9 mouse cellular contexts compared by ENCODE assay signal in the genomic region with DNA sequence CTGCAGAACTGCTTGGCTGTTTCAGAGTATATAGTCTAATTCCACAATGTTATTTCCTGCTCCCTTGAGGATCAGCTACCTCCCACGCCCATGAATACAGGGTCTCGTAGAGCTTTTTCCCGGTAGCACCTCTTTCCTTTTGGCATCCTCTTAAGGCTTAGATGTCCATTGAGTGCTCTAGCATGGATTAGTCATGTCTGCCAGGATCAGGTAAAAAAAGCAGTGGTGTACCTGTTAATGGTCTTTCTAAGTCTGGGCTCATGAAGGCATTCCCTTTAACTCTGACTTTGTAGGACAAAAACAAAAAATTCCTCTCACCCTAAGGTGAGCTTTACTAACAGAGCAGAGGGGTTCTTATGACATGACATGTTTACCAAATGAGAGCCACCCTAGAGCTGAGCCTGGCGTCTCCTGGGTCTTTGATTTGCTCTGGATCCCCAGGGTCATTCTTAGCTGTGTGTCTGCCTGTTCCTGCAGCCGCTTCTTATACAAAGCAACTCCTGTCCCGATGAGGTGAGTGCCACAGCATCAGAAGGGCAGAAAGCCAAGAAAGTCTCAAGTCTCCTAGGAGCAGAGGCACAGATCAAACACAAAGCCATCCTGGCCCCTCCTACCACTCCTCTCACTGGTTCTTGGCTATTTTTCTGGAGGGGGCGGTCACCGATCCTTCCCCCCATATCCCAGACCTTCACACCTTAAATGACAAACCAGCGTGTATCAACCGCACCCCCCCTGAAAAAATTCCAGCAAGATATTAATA. TPM values are rescaled to one million over a fixed set of nuclear protein-coding genes. Genes with fewer than 3 reads are reported as not detected.
DNase-seq lines count a peak whose midpoint lies in the region; ATAC-seq lines count a peak whose summit lies in the region.
"Had no signal": no experiment of that assay in that cellular context is flagged by ENCODE, and none has a peak within 500 bp of the region (broad histone marks: within the 10 kb centered on the region; RNA-seq: fewer than 3 reads in every experiment).

No protein-coding gene starts in this region.

- H3K27me3 ChIP-seq in heart, embryonic 12.5 days (replicated peaks) = no peaks in the 10 kb centered on the region; the same call in 1 of the 2 replicates
- H3K27me3 ChIP-seq in hindbrain, embryonic 16.5 days (replicated peaks; ENCODE audit: control insufficient read depth, insufficient read depth, low read length) = 0 out of 2 replicates have a peak, but pooled peaks cover 2% of the 10 kb centered on the region
- H3K27me3 ChIP-seq in midbrain, embryonic 14.5 days (ENCODE audit: control insufficient read depth, insufficient read depth, low read length) = no peaks in the 10 kb centered on the region
- H3K27me3 ChIP-seq: CH12.LX had no signal

- DNase-seq in heart, adult 11 months = no peak
- peak; percentile 54 for DNase-seq in embryo, embryonic 10.5 days (ENCODE audit: low spot score)
- DNase-seq in midbrain, embryonic 14.5 days = peak; percentile 81
- DNase-seq in Muller cell, postnatal 12 days (ENCODE audit: inconsistent ontology term) = no peak
- DNase-seq in c-Kit-positive CD71-positive TER-119-positive erythroid progenitor cells, embryonic 14.5 days (ENCODE audit: low spot score) = no peak
- DNase-seq in B cell, adult 2 months = no peak

- H3K27ac ChIP-seq in heart, embryonic 12.5 days (ENCODE audit: poor library complexity, severe bottlenecking) = peak overlapping the region; percentile 76
- H3K27ac ChIP-seq in hindbrain, embryonic 16.5 days (ENCODE audit: low read depth, low read length) = peak overlapping the region; percentile 78
- H3K27ac ChIP-seq in midbrain, embryonic 14.5 days (replicated peaks; ENCODE audit: low read depth, low read length) = peak overlapping the region; percentile 92

- H3K9ac ChIP-seq in heart, embryonic 12.5 days = peak overlapping the region; percentile 53; the same call in 1 of the 2 replicates
- H3K9ac ChIP-seq in hindbrain, embryonic 16.5 days (ENCODE audit: low read depth, low read length) = peak overlapping the region; percentile 58
- H3K9ac ChIP-seq in midbrain, embryonic 14.5 days (replicated peaks; ENCODE audit: low read length) = peak overlapping the region; percentile 36

- H3K4me1 ChIP-seq in heart, embryonic 12.5 days (replicated peaks) = peaks cover 32% of the 10 kb centered on the region
- H3K4me1 ChIP-seq in hindbrain, embryonic 16.5 days (ENCODE audit: control insufficient read depth, insufficient read depth, low read depth, low read length) = peaks cover 21% of the 10 kb centered on the region
- peaks cover 39% of the 10 kb centered on the region for H3K4me1 ChIP-seq in midbrain, embryonic 14.5 days (ENCODE audit: control insufficient read depth, insufficient read depth, low read length)

- ATAC-seq in heart, embryonic 12.5 days (ENCODE audit: insufficient number of reproducible peaks, low FRiP score) = peak; percentile 33; the same call in 1 of the 2 replicates
- ATAC-seq in hindbrain, embryonic 16.5 days = 0 out of 2 replicates have a peak, but pooled peaks have one; percentile 21
- peak; percentile 48; the same call in 1 of the 2 replicates for ATAC-seq in midbrain, embryonic 14.5 days (ENCODE audit: low FRiP score, low TSS enrichment)

- 12% methylated on average over 10 of the region's 10 CpGs for WGBS in heart, embryonic 12.5 days
- 21% methylated on average over 10 of the region's 10 CpGs for WGBS in hindbrain, embryonic 16.5 days
- 13% methylated on average over 10 of the region's 10 CpGs for WGBS in midbrain, embryonic 14.5 days

- peak overlapping the region; percentile 72 for H3K4me2 ChIP-seq in heart, embryonic 12.5 days
- H3K4me2 ChIP-seq in hindbrain, embryonic 16.5 days (ENCODE audit: low read length) = peak overlapping the region; percentile 75
- peak overlapping the region; percentile 49 for H3K4me2 ChIP-seq in midbrain, embryonic 14.5 days (ENCODE audit: low read length)

- H3K4me3 ChIP-seq in heart, embryonic 12.5 days = peak overlapping the region; percentile 43
- H3K4me3 ChIP-seq in hindbrain, embryonic 16.5 days (ENCODE audit: low read length) = peak overlapping the region; percentile 35
- H3K4me3 ChIP-seq in midbrain, embryonic 14.5 days (replicated peaks; ENCODE audit: low read depth, low read length) = peak overlapping the region; percentile 24

- no peaks in the 10 kb centered on the region; the same call in 1 of the 2 replicates for H3K9me3 ChIP-seq in heart, embryonic 12.5 days (replicated peaks)
- no peaks in the 10 kb centered on the region for H3K9me3 ChIP-seq in hindbrain, embryonic 16.5 days (ENCODE audit: control insufficient read depth, low read length)
- H3K9me3 ChIP-seq in midbrain, embryonic 14.5 days (ENCODE audit: control insufficient read depth, low read length) = no peaks in the 10 kb centered on the region

- no peaks in the 10 kb centered on the region for H3K36me3 ChIP-seq in heart, embryonic 12.5 days
- no peaks in the 10 kb centered on the region for H3K36me3 ChIP-seq in hindbrain, embryonic 16.5 days (ENCODE audit: control insufficient read depth, insufficient read depth, low read length)
- no peaks in the 10 kb centered on the region for H3K36me3 ChIP-seq in midbrain, embryonic 14.5 days (ENCODE audit: control insufficient read depth, insufficient read depth, low read length)

RNA-seq across cellular contexts. Expression of a gene that starts 27.2 kb away (rescaled TPM):
- not detected in 2 replicates for polyA plus RNA-seq in heart, embryonic 12.5 days (2016; fragmentation: Nextera tagmentation; extraction: Ambion mirVana)
- polyA plus RNA-seq in hindbrain, embryonic 16.5 days (2015; fragmentation: Nextera tagmentation; extraction: Ambion mirVana) = not detected in 2 replicates
- polyA plus RNA-seq in midbrain, embryonic 14.5 days (2014; fragmentation: Nextera tagmentation; extraction: Ambion mirVana) = not detected in 2 replicates

Comparison
In these comparisons a context has a peak if more than half of its experiments do, and no peak if none do; other contexts are left out.
1. DNase-seq: peak in embryo, embryonic 10.5 days (single experiment) and midbrain, embryonic 14.5 days (single experiment); none in heart, adult 11 months (single experiment), Muller cell, postnatal 12 days (single experiment), c-Kit-positive CD71-positive TER-119-positive erythroid progenitor cells, embryonic 14.5 days (single experiment) and B cell, adult 2 months (0 of 2).
2. Peak in every context shown above with its lines, with median percentiles within 50 percentile points of each other: ATAC-seq, H3K27ac ChIP-seq, H3K4me2 ChIP-seq, H3K4me3 ChIP-seq and H3K9ac ChIP-seq.